Mouse (Mus musculus) midbrain, embryonic 12.5 days (tissue): ENCODE results near the gene Otos. TPM values are rescaled to one million over a fixed set of nuclear protein-coding genes. Genes with fewer than 3 reads are reported as not detected.

ENCODE experiments used
- ATAC-seq: fragments of 200-750 bp; cut with Nextera tagmentation; 2 replicates; pipeline ENCODE4 v1.8.0; 2017; ENCODE audit warnings: low read depth, moderate TSS enrichment, moderate library complexity; ENCODE audit not compliant: low FRiP score
- H3K27ac ChIP-seq: fragments of 300-500 bp; sonication (generic); replicated peaks from 2 replicates; pipeline ENCODE4 v1.5.1; 2016; ENCODE audit warnings: mild to moderate bottlenecking
- H3K27me3 ChIP-seq: fragments of 300-500 bp; sonication (generic); 2 replicates; pipeline ENCODE4 v1.6.1; 2016; ENCODE audit warnings: mild to moderate bottlenecking
- H3K36me3 ChIP-seq: fragments of 300-500 bp; sonication (generic); 2 replicates; pipeline ENCODE4 v1.6.1; 2016
- H3K4me1 ChIP-seq: fragments of 300-500 bp; sonication (generic); 2 replicates; pipeline ENCODE4 v1.6.1; 2016
- H3K4me2 ChIP-seq: fragments of 300-500 bp; sonication (generic); replicated peaks from 2 replicates; pipeline ENCODE4 v1.6.1; 2016; ENCODE audit warnings: mild to moderate bottlenecking, moderate library complexity
- H3K4me3 ChIP-seq: fragments of 300-500 bp; sonication (generic); 2 replicates; pipeline ENCODE4 v1.5.1; 2016; ENCODE audit warnings: mild to moderate bottlenecking
- H3K9ac ChIP-seq: fragments of 300-500 bp; sonication (generic); replicated peaks from 2 replicates; pipeline ENCODE4 v1.6.1; 2016; ENCODE audit warnings: mild to moderate bottlenecking, moderate library complexity
- H3K9me3 ChIP-seq: fragments of 300-500 bp; sonication (generic); 2 replicates; pipeline ENCODE4 v1.6.1; 2016; ENCODE audit warnings: mild to moderate bottlenecking
- WGBS: fragments of 180-500 bp; shearing (Covaris S2); methylation state at CpG from one replicate; pipeline ENCODE4 v1.1.7; 2016; 5-methylcytosine and 5-hydroxymethylcytosine counted together
- polyA plus RNA-seq: library from polyadenylated mRNA; unstranded; fragments of >200 nt; fragmentation: Nextera tagmentation; extraction: Ambion mirVana; gene quantifications from 2 replicates; pipeline ENCODE4 v1.2.1, GENCODE M21; 2016

Gene Otos
- polyA plus RNA-seq, 1 experiment from 2014 or later, result not detected

GRCm38 (mm10) chr1:92646111-92646510 lies 2.5 kb downstream of the Otos start:
- Histone ChIP-seq H3K27ac (no peak overlapping the region), H3K27me3 (peaks cover 17% of the 10 kb centered on the region; the same call in 1 of the 2 replicates), H3K4me1 (peaks cover 7% of the 10 kb centered on the region), H3K9me3 (no peaks in the 10 kb centered on the region), H3K4me2 (no peak overlapping the region), H3K4me3 (no peak overlapping the region), H3K9ac (no peak overlapping the region), H3K36me3 (no peaks in the 10 kb centered on the region)
- no peak for ATAC-seq
- WGBS, result 54% methylated on average over 2 of the region's 2 CpGs

GRCm38 (mm10) chr1:92644916-92645315 lies 3.7 kb downstream of the Otos start:
- ATAC-seq, result no peak
- Histone ChIP-seq H3K36me3 (no peaks in the 10 kb centered on the region), H3K9me3 (no peaks in the 10 kb centered on the region), H3K27ac (no peak overlapping the region), H3K4me2 (no peak overlapping the region), H3K4me1 (peaks cover 19% of the 10 kb centered on the region), H3K9ac (no peak overlapping the region), H3K4me3 (no peak overlapping the region), H3K27me3 (peaks cover 17% of the 10 kb centered on the region; the same call in 1 of the 2 replicates)
- 86% methylated on average over 5 of the region's 5 CpGs for WGBS

GRCm38 (mm10) chr1:92643691-92644090 lies 5.0 kb downstream of the Otos start:
- no peaks in the 10 kb centered on the region for H3K9me3 ChIP-seq
- H3K27me3 ChIP-seq, result peaks cover 17% of the 10 kb centered on the region; the same call in 1 of the 2 replicates
- no peak overlapping the region for H3K27ac ChIP-seq
- H3K4me3 ChIP-seq, result no peak overlapping the region
- H3K4me1 ChIP-seq, result peaks cover 21% of the 10 kb centered on the region
- H3K36me3 ChIP-seq, result peaks cover 8% of the 10 kb centered on the region
- no peak for ATAC-seq
- no peak overlapping the region for H3K9ac ChIP-seq
- WGBS, result 87% methylated on average over 4 of the region's 4 CpGs
- H3K4me2 ChIP-seq, result no peak overlapping the region

- Histone ChIP-seq H3K4me2 (peak within 1 kb of the TSS; percentile 99), H3K27ac (peak within 1 kb of the TSS; percentile 64), H3K36me3 (peaks cover 28% of the 10 kb centered on the region), H3K9me3 (no peaks in the 10 kb centered on the region), H3K4me3 (peak within 1 kb of the TSS; percentile 91), H3K4me1 (peaks cover 21% of the 10 kb centered on the region), H3K27me3 (peaks cover 14% of the 10 kb centered on the region; the same call in 1 of the 2 replicates), H3K9ac (peak within 1 kb of the TSS; percentile 89)
- peak; percentile 94 for ATAC-seq
- WGBS, result 2% methylated on average over 50 of the region's 50 CpGs
These were observed 6.9 kb downstream of the Otos start, which contains the start of gene Cops9 for GRCm38 (mm10) chr1:92641514-92642272. Gene Cops9 (minus strand): TSS chr1:92641985.

GRCm38 (mm10) chr1:92640393-92640792 lies 8.2 kb downstream of the Otos start:
- Histone ChIP-seq H3K27me3 (0 out of 2 replicates have a peak, but pooled peaks cover 1% of the 10 kb centered on the region), H3K9ac (peak overlapping the region; percentile 89; the same call in 1 of the 2 replicates), H3K4me1 (peaks cover 21% of the 10 kb centered on the region), H3K4me2 (peak overlapping the region; percentile 99), H3K4me3 (peak overlapping the region; percentile 91; the same call in 1 of the 2 replicates), H3K27ac (no peak overlapping the region), H3K36me3 (peaks cover 38% of the 10 kb centered on the region), H3K9me3 (no peaks in the 10 kb centered on the region)
- ATAC-seq, result no peak
- 90% methylated on average over 6 of the region's 6 CpGs for WGBS

GRCm38 (mm10) chr1:92638736-92639135 lies 9.9 kb downstream of the Otos start:
- peaks cover 27% of the 10 kb centered on the region for H3K4me1 ChIP-seq
- WGBS, result 96% methylated on average over 4 of the region's 4 CpGs
- H3K9me3 ChIP-seq, result no peaks in the 10 kb centered on the region
- H3K4me3 ChIP-seq, result no peak overlapping the region
- peaks cover 38% of the 10 kb centered on the region for H3K36me3 ChIP-seq
- H3K4me2 ChIP-seq, result no peak overlapping the region
- no peak for ATAC-seq
- no peaks in the 10 kb centered on the region for H3K27me3 ChIP-seq
- H3K9ac ChIP-seq, result no peak overlapping the region
- no peak overlapping the region for H3K27ac ChIP-seq

- H3K9ac ChIP-seq, result no peak overlapping the region
- no peak for ATAC-seq
- no peaks in the 10 kb centered on the region for H3K9me3 ChIP-seq
- no peak overlapping the region for H3K27ac ChIP-seq
- no peak overlapping the region for H3K4me3 ChIP-seq
- H3K36me3 ChIP-seq, result peaks cover 38% of the 10 kb centered on the region
- peaks cover 27% of the 10 kb centered on the region for H3K4me1 ChIP-seq
- WGBS, result 95% methylated on average over 3 of the region's 3 CpGs
- H3K4me2 ChIP-seq, result no peak overlapping the region
- no peaks in the 10 kb centered on the region for H3K27me3 ChIP-seq
These were observed 10.5 kb downstream of the Otos start for GRCm38 (mm10) chr1:92638181-92638580.

GRCm38 (mm10) chr1:92637501-92638172 lies 11.0 kb downstream of the Otos start:
- H3K27me3 ChIP-seq, result no peaks in the 10 kb centered on the region
- no peak overlapping the region for H3K27ac ChIP-seq
- H3K36me3 ChIP-seq, result peaks cover 38% of the 10 kb centered on the region
- H3K4me1 ChIP-seq, result peaks cover 27% of the 10 kb centered on the region
- H3K4me2 ChIP-seq, result no peak overlapping the region
- H3K9ac ChIP-seq, result 0 out of 2 replicates have a peak overlapping the region, but pooled peaks have one; percentile 5
- 89% methylated on average over 15 of the region's 15 CpGs for WGBS
- H3K9me3 ChIP-seq, result no peaks in the 10 kb centered on the region
- H3K4me3 ChIP-seq, result no peak overlapping the region
- ATAC-seq, result no peak

- H3K27ac ChIP-seq, result no peak overlapping the region
- no peak overlapping the region for H3K4me3 ChIP-seq
- no peaks in the 10 kb centered on the region for H3K9me3 ChIP-seq
- whole genome bisulfite sequencing, result 92% methylated on average over 11 of the region's 11 CpGs
- no peak overlapping the region for H3K9ac ChIP-seq
- H3K4me2 ChIP-seq, result no peak overlapping the region
- no peak for ATAC-seq
- H3K36me3 ChIP-seq, result peaks cover 38% of the 10 kb centered on the region
- no peaks in the 10 kb centered on the region for H3K27me3 ChIP-seq
- peaks cover 21% of the 10 kb centered on the region for H3K4me1 ChIP-seq
These were observed 12.0 kb downstream of the Otos start for GRCm38 (mm10) chr1:92636676-92637075.

- no peaks in the 10 kb centered on the region for H3K27me3 ChIP-seq
- H3K9ac ChIP-seq, result no peak overlapping the region
- no peak overlapping the region for H3K4me2 ChIP-seq
- WGBS, result 84% methylated on average over 8 of the region's 8 CpGs
- H3K4me1 ChIP-seq, result peaks cover 18% of the 10 kb centered on the region
- H3K27ac ChIP-seq, result no peak overlapping the region; the same call in 1 of the 2 replicates
- H3K9me3 ChIP-seq, result no peaks in the 10 kb centered on the region
- H3K4me3 ChIP-seq, result no peak overlapping the region
- ATAC-seq, result no peak
- peaks cover 38% of the 10 kb centered on the region for H3K36me3 ChIP-seq
These were observed 12.6 kb downstream of the Otos start for GRCm38 (mm10) chr1:92636015-92636414.

- H3K9ac ChIP-seq, result no peak overlapping the region
- no peak overlapping the region for H3K4me3 ChIP-seq
- WGBS, result 74% methylated on average over 4 of the region's 4 CpGs
- H3K36me3 ChIP-seq, result peaks cover 38% of the 10 kb centered on the region
- H3K9me3 ChIP-seq, result no peaks in the 10 kb centered on the region
- peak; percentile 54; the same call in 1 of the 2 replicates for ATAC-seq
- H3K27ac ChIP-seq, result peak overlapping the region; percentile 52
- peaks cover 9% of the 10 kb centered on the region for H3K4me1 ChIP-seq
- no peak overlapping the region for H3K4me2 ChIP-seq
- H3K27me3 ChIP-seq, result no peaks in the 10 kb centered on the region
These were observed 13.6 kb downstream of the Otos start for GRCm38 (mm10) chr1:92634976-92635599.

- peak overlapping the region; percentile 52; the same call in 1 of the 2 replicates for H3K27ac ChIP-seq
These were observed 14.1 kb downstream of the Otos start for GRCm38 (mm10) chr1:92634569-92634968.

More at GRCm38 (mm10) chr1:92634569-92634968, 14.1 kb downstream of the Otos start:
- no peak overlapping the region for H3K4me2 ChIP-seq
- no peak overlapping the region for H3K4me3 ChIP-seq
- no peaks in the 10 kb centered on the region for H3K9me3 ChIP-seq
- no peak overlapping the region for H3K9ac ChIP-seq
- H3K36me3 ChIP-seq, result peaks cover 38% of the 10 kb centered on the region
- no peak for ATAC-seq
- H3K27me3 ChIP-seq, result no peaks in the 10 kb centered on the region
- WGBS, result 82% methylated on average over 1 of the region's 1 CpGs
- peaks cover 6% of the 10 kb centered on the region; the same call in 1 of the 2 replicates for H3K4me1 ChIP-seq
